Mouse (Mus musculus): ENCODE results near the gene Serpina3c.
"Not testable (repeated sequence)": the region's sequence is repeated elsewhere in the genome, so short reads cannot be mapped to it uniquely, and the experiment has no call there.

Serpina3c gene

GRCm38 (mm10) chr12:104112333-104112732 lies 41.3 kb downstream of the Serpina3c start, which contains the start of gene Serpina3a:
Serpina3a (plus strand) TSS chr12:104112724.
- CTCF ChIA-PET = not testable (repeated sequence)

- CTCF ChIA-PET = no interaction called here
Observed at GRCm38 (mm10) chr12:104108507-104108906, 45.2 kb downstream of the Serpina3c start.

GRCm38 (mm10) chr12:104106919-104107318 lies 46.8 kb downstream of the Serpina3c start:
- CTCF ChIA-PET = no interaction called here

GRCm38 (mm10) chr12:104105847-104106246 lies 47.8 kb downstream of the Serpina3c start:
- CTCF ChIA-PET = no interaction called here

GRCm38 (mm10) chr12:104100768-104101167 lies 52.9 kb downstream of the Serpina3c start, which contains the start of gene Serpina5:
Serpina5 (plus strand) TSS chr12:104101113.
- CTCF ChIA-PET = no interaction called here
